Mouse (Mus musculus) kidney, embryonic 16.5 days (tissue): ENCODE measurements at regions not wholly inside any gene's neighbourhood (a gene's known extent, or its start where the extent isn't known, plus 50 kb on each side); places are given as distances from the start of the nearest gene placed in this dataset.

Source experiments
- ATAC-seq: fragments of 200-750 bp; cut with Nextera tagmentation; 2 replicates; pipeline ENCODE4 v1.8.0; 2017; ENCODE audit warnings: moderate TSS enrichment; ENCODE audit not compliant: low FRiP score, low TSS enrichment
- H3K27ac ChIP-seq: fragments of 300-500 bp; sonication (generic); 2 replicates; pipeline ENCODE4 v1.5.1; 2014; ENCODE audit warnings: low read length
- H3K27me3 ChIP-seq: fragments of 300-500 bp; sonication (generic); 2 replicates; pipeline ENCODE4 v1.6.1; 2014; ENCODE audit warnings: low read length, control low read depth, mixed read lengths; ENCODE audit not compliant: insufficient read depth
- H3K36me3 ChIP-seq: fragments of 300-500 bp; sonication (generic); 2 replicates; pipeline ENCODE4 v1.6.1; 2014; ENCODE audit warnings: low read length, control low read depth, mixed read lengths; ENCODE audit not compliant: insufficient read depth
- H3K4me1 ChIP-seq: fragments of 300-500 bp; sonication (generic); 2 replicates; pipeline ENCODE4 v1.6.1; 2014; ENCODE audit warnings: low read length, control low read depth, mixed read lengths; ENCODE audit not compliant: insufficient read depth
- H3K4me2 ChIP-seq: fragments of 300-500 bp; sonication (generic); replicated peaks from 2 replicates; pipeline ENCODE4 v1.6.1; 2014; ENCODE audit warnings: low read depth, low read length
- H3K4me3 ChIP-seq: fragments of 300-500 bp; sonication (generic); 2 replicates; pipeline ENCODE4 v1.5.1; 2014; ENCODE audit warnings: mild to moderate bottlenecking, low read length
- H3K9ac ChIP-seq: fragments of 300-500 bp; sonication (generic); replicated peaks from 2 replicates; pipeline ENCODE4 v1.6.1; 2014; ENCODE audit warnings: low read length
- H3K9me3 ChIP-seq: fragments of 300-500 bp; sonication (generic); 2 replicates; pipeline ENCODE4 v1.6.1; 2016; ENCODE audit warnings: low read length, control low read depth
- WGBS: fragments of 180-500 bp; shearing (Covaris S2); extraction: QIAGEN DNeasy Blood & Tissue Kit; methylation state at CpG from one replicate; pipeline ENCODE4 v1.1.7; 2014; 5-methylcytosine and 5-hydroxymethylcytosine counted together

GRCm38 (mm10) chr16:64391440-64392197 is 210.6 kb downstream of the Csnka2ip start:
- H3K4me3 ChIP-seq, result no peak overlapping the region
- ATAC-seq, result no peak
- WGBS, result 65% methylated on average over 8 of the region's 8 CpGs

GRCm38 (mm10) chr16:64368608-64369399 is 233.4 kb downstream of the Csnka2ip start:
- H3K27ac ChIP-seq, result no peak overlapping the region
- H3K4me2 ChIP-seq, result no peak overlapping the region
- no peak for ATAC-seq
- WGBS, result 76% methylated on average over 13 of the region's 13 CpGs
- H3K27me3 ChIP-seq, result no peaks in the 10 kb centered on the region
- H3K36me3 ChIP-seq, result no peaks in the 10 kb centered on the region
- H3K4me1 ChIP-seq, result no peaks in the 10 kb centered on the region
- no peak overlapping the region for H3K4me3 ChIP-seq
- no peak overlapping the region for H3K9ac ChIP-seq
- H3K9me3 ChIP-seq, result no peaks in the 10 kb centered on the region

More at GRCm38 (mm10) chr16:64391440-64392197, 210.6 kb downstream of the Csnka2ip start:
- H3K9ac ChIP-seq, result no peak overlapping the region
- no peak overlapping the region for H3K4me2 ChIP-seq
- H3K9me3 ChIP-seq, result no peaks in the 10 kb centered on the region
- no peaks in the 10 kb centered on the region for H3K27me3 ChIP-seq
- no peaks in the 10 kb centered on the region for H3K36me3 ChIP-seq
- no peaks in the 10 kb centered on the region for H3K4me1 ChIP-seq
- no peak overlapping the region for H3K27ac ChIP-seq

GRCm38 (mm10) chr16:64347940-64348339 is 254.3 kb downstream of the Csnka2ip start:
- ATAC-seq, result no peak
- Histone ChIP-seq H3K36me3 (no peaks in the 10 kb centered on the region), H3K9ac (no peak overlapping the region), H3K4me3 (no peak overlapping the region), H3K27me3 (no peaks in the 10 kb centered on the region), H3K4me1 (no peaks in the 10 kb centered on the region), H3K27ac (no peak overlapping the region), H3K9me3 (no peaks in the 10 kb centered on the region), H3K4me2 (no peak overlapping the region)
- 37% methylated on average over 10 of the region's 10 CpGs for WGBS

DNA sequence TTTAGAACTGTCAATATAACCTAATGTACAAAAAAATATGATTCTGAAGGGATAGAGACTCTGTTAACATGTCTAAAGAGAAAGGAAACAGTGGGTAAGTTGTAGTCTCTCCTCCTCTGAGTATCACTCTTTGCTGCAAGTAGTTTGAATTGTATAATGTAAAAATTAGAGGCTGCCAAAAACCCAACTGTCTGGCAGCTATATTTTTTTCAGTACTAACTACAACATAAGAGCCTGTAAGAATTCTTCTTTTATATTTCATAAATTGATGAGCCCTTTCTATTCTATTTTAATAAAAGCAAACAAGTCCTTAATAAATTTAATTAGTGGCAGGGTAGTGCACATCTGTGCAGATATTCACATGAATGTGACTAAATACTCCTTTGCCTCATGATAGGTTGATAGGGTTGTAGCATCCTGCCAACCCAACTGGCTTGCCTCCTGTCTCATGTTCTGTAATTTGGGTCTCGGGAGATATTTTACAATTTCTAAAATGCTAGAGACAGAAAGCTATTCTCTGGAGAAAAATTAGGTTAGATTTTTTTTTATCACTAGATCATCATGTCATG is 269.2 kb downstream of the Csnka2ip start:
- Histone ChIP-seq H3K4me1 (no peaks in the 10 kb centered on the region), H3K36me3 (no peaks in the 10 kb centered on the region), H3K4me3 (no peak overlapping the region), H3K9ac (no peak overlapping the region), H3K27me3 (no peaks in the 10 kb centered on the region), H3K27ac (no peak overlapping the region), H3K4me2 (no peak overlapping the region), H3K9me3 (no peaks in the 10 kb centered on the region)
- 85% methylated on average over 1 of the region's 1 CpGs for WGBS
- no peak for ATAC-seq

DNA sequence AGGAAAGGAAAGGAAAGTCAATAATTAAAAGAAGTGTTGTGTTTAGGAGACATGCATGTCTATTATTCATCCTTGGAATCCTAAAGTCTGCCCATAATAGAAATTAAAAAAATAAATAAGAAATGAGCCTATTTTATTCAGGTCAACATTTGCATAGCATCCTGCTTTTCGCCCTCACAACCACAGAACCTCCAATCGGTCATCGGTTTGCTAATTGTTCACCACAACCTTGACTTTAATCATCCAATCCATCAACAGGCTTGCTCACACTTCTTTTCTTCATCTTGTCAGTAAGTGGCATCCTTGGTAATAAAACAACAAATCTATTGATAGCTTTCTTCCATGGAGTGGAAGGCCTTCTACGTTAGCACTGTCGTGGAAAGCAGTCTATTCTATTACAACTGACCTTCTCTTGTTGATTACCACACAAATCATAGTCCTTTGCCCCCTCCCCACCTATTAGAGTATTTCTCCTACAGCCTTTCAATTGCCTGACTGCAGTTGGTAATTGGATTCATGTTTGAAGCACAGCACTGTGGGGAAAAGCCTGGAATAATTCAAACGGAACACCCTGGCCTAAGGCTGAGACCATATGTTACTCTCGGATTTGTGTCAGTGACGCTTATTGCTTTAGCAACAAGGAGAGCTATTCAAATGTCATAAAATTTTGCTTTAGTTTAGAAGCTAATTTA is 269.9 kb downstream of the Csnka2ip start:
- Histone ChIP-seq H3K36me3 (no peaks in the 10 kb centered on the region), H3K9me3 (no peaks in the 10 kb centered on the region), H3K9ac (no peak overlapping the region), H3K4me1 (no peaks in the 10 kb centered on the region), H3K4me3 (no peak overlapping the region), H3K4me2 (no peak overlapping the region), H3K27ac (no peak overlapping the region), H3K27me3 (no peaks in the 10 kb centered on the region)
- 70% methylated on average over 8 of the region's 8 CpGs for WGBS
- ATAC-seq, result no peak

- 69% methylated on average over 11 of the region's 11 CpGs for WGBS
Measured at GRCm38 (mm10) chr16:64329264-64330060, 272.7 kb downstream of the Csnka2ip start.

GRCm38 (mm10) chr16:64318796-64319493 is 283.3 kb downstream of the Csnka2ip start:
- ATAC-seq, result no peak
- no peak overlapping the region for H3K4me3 ChIP-seq
- no peak overlapping the region for H3K9ac ChIP-seq
- WGBS, result 80% methylated on average over 4 of the region's 4 CpGs
- no peaks in the 10 kb centered on the region for H3K36me3 ChIP-seq
- no peak overlapping the region for H3K27ac ChIP-seq
- no peaks in the 10 kb centered on the region for H3K9me3 ChIP-seq
- H3K4me1 ChIP-seq, result no peaks in the 10 kb centered on the region
- no peak overlapping the region for H3K4me2 ChIP-seq
- no peaks in the 10 kb centered on the region for H3K27me3 ChIP-seq

More at GRCm38 (mm10) chr16:64329264-64330060, 272.7 kb downstream of the Csnka2ip start:
- Histone ChIP-seq H3K9me3 (no peaks in the 10 kb centered on the region), H3K4me3 (no peak overlapping the region), H3K9ac (no peak overlapping the region), H3K27me3 (no peaks in the 10 kb centered on the region), H3K4me2 (no peak overlapping the region), H3K4me1 (no peaks in the 10 kb centered on the region), H3K36me3 (no peaks in the 10 kb centered on the region), H3K27ac (no peak overlapping the region)
- ATAC-seq, result no peak

DNA sequence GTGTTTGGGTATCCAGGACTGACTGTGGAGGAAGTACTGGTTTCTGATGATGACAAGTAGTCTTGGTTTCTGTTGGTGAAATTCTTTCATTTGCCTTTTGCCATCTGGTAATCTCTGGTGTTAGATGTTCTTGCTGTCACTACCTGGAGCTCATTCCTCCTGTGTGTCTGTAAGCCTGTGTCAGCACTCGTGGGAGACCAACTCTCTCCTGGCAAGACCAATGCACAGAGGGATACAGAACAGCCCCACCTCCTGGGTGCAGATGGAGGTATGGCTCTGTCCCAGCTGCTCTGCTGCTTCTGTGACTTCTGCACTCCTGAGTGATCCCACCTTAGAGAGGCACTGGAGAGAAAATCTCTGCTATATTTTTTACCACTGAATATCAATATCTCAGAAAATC is 285.4 kb downstream of the Csnka2ip start:
- H3K4me2 ChIP-seq, result no peak overlapping the region
- no peaks in the 10 kb centered on the region for H3K36me3 ChIP-seq
- ATAC-seq, result no peak
- H3K27ac ChIP-seq, result no peak overlapping the region
- no peak overlapping the region for H3K4me3 ChIP-seq
- no peaks in the 10 kb centered on the region for H3K27me3 ChIP-seq
- no peaks in the 10 kb centered on the region for H3K4me1 ChIP-seq
- H3K9ac ChIP-seq, result no peak overlapping the region
- WGBS, result 74% methylated on average over 1 of the region's 1 CpGs
- no peaks in the 10 kb centered on the region for H3K9me3 ChIP-seq

DNA sequence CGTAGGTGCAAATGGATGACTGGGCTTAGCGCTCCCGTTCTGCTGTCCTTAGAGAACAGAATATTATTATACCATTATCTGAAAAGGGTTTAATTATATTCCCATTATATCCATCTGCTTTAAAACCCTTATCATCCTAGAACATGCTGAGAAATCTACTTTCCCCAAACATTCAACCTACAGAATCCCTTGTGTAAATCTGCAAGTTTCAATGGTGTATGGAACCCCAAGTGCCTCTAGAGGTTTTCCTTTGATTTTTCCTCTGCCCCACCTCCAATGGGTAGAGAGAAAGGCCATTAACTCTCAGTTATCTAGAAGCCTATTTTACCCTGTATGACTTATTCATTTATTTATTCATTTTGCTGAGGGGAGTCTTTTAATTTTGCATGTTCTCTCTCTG is 308.7 kb downstream of the Csnka2ip start:
- ATAC-seq, result no peak
- Histone ChIP-seq H3K36me3 (no peaks in the 10 kb centered on the region), H3K9me3 (no peaks in the 10 kb centered on the region), H3K27me3 (no peaks in the 10 kb centered on the region), H3K27ac (no peak overlapping the region), H3K4me2 (no peak overlapping the region), H3K4me3 (no peak overlapping the region), H3K9ac (no peak overlapping the region), H3K4me1 (no peaks in the 10 kb centered on the region)
- WGBS, result 91% methylated on average over 3 of the region's 3 CpGs
